Mouse (Mus musculus): ENCODE measurements around the gene Cyp2a12. TPM values are rescaled to one million over a fixed set of nuclear protein-coding genes. Genes with fewer than 3 reads are reported as not detected.

Gene Cyp2a12
- polyA plus RNA-seq (2014; fragmentation: Illumina TruSeq; extraction: RNeasy Lipid Tissue Mini Kit (QIAGEN cat#74804); ENCODE audit: low read depth, low replicate concordance), result 0.25 TPM

GRCm38 (mm10) chr7:27028789-27029188, at the start of gene Cyp2a12:
Gene Cyp2a12 (plus strand): TSS chr7:27029081.

Other genes starting within 250 kb of the Cyp2a12 start
- not detected for gene Cyp2g1, start 220.2 kb upstream of the Cyp2a12 start, polyA plus RNA-seq (2014; fragmentation: Illumina TruSeq; extraction: RNeasy Lipid Tissue Mini Kit (QIAGEN cat#74804); ENCODE audit: low read depth, low replicate concordance)
- gene Cyp2a5, start 193.8 kb upstream of the Cyp2a12 start, polyA plus RNA-seq (2014; fragmentation: Illumina TruSeq; extraction: RNeasy Lipid Tissue Mini Kit (QIAGEN cat#74804); ENCODE audit: low read depth, low replicate concordance), result not detected
- not detected for gene Cyp2a22, start 89.7 kb upstream of the Cyp2a12 start, polyA plus RNA-seq (2014; fragmentation: Illumina TruSeq; extraction: RNeasy Lipid Tissue Mini Kit (QIAGEN cat#74804); ENCODE audit: low read depth, low replicate concordance)
- 3.7 TPM for gene Cyp2f2, start 90.8 kb downstream of the Cyp2a12 start, polyA plus RNA-seq (2014; fragmentation: Illumina TruSeq; extraction: RNeasy Lipid Tissue Mini Kit (QIAGEN cat#74804); ENCODE audit: low read depth, low replicate concordance)
- not detected for gene Cyp2t4, start 124.6 kb downstream of the Cyp2a12 start, polyA plus RNA-seq (2014; fragmentation: Illumina TruSeq; extraction: RNeasy Lipid Tissue Mini Kit (QIAGEN cat#74804); ENCODE audit: low read depth, low replicate concordance)
- gene Egln2, start 137.7 kb downstream of the Cyp2a12 start, polyA plus RNA-seq (2014; fragmentation: Illumina TruSeq; extraction: RNeasy Lipid Tissue Mini Kit (QIAGEN cat#74804); ENCODE audit: low read depth, low replicate concordance), result 7.7 TPM
- gene Rab4b, start 149.8 kb downstream of the Cyp2a12 start, polyA plus RNA-seq (2014; fragmentation: Illumina TruSeq; extraction: RNeasy Lipid Tissue Mini Kit (QIAGEN cat#74804); ENCODE audit: low read depth, low replicate concordance), result 5.2 TPM
- gene Gm21983, start 152.0 kb downstream of the Cyp2a12 start, polyA plus RNA-seq (2014; fragmentation: Illumina TruSeq; extraction: RNeasy Lipid Tissue Mini Kit (QIAGEN cat#74804); ENCODE audit: low read depth, low replicate concordance), result not detected
- not detected for gene Mia, start 152.1 kb downstream of the Cyp2a12 start, polyA plus RNA-seq (2014; fragmentation: Illumina TruSeq; extraction: RNeasy Lipid Tissue Mini Kit (QIAGEN cat#74804); ENCODE audit: low read depth, low replicate concordance)
- 7.2 TPM for gene BC024978, start 166.7 kb downstream of the Cyp2a12 start, polyA plus RNA-seq (2014; fragmentation: Illumina TruSeq; extraction: RNeasy Lipid Tissue Mini Kit (QIAGEN cat#74804); ENCODE audit: low read depth, low replicate concordance)
- gene Snrpa, start 167.2 kb downstream of the Cyp2a12 start, polyA plus RNA-seq (2014; fragmentation: Illumina TruSeq; extraction: RNeasy Lipid Tissue Mini Kit (QIAGEN cat#74804); ENCODE audit: low read depth, low replicate concordance), result 4.7 TPM
- 2.8 TPM for gene Itpkc, start 199.6 kb downstream of the Cyp2a12 start, polyA plus RNA-seq (2014; fragmentation: Illumina TruSeq; extraction: RNeasy Lipid Tissue Mini Kit (QIAGEN cat#74804); ENCODE audit: low read depth, low replicate concordance)
- gene Coq8b, start 203.9 kb downstream of the Cyp2a12 start, polyA plus RNA-seq (2014; fragmentation: Illumina TruSeq; extraction: RNeasy Lipid Tissue Mini Kit (QIAGEN cat#74804); ENCODE audit: low read depth, low replicate concordance), result 0.54 TPM
- 0.50 TPM for gene Numbl, start 229.4 kb downstream of the Cyp2a12 start, polyA plus RNA-seq (2014; fragmentation: Illumina TruSeq; extraction: RNeasy Lipid Tissue Mini Kit (QIAGEN cat#74804); ENCODE audit: low read depth, low replicate concordance)